In genomic region chr11:69060448-69061254, GRCm38 (mm10) we compare ENCODE assay signal across 7 mouse cellular contexts. TPM values are rescaled to one million over a fixed set of nuclear protein-coding genes. Genes with fewer than 3 reads are reported as not detected.
DNase-seq lines count a peak whose midpoint lies in the region; ATAC-seq and TF ChIP-seq lines count a peak whose summit lies in the region.

No protein-coding gene starts in this region.

- TF ChIP-seq CTCF in hindbrain, postnatal 0 days (IDR thresholded peaks at IDR 0.05; ENCODE audit: low read depth): no peak

- peak overlapping the region; percentile 70 for H3K4me2 ChIP-seq in embryonic facial prominence, embryonic 15.5 days (replicated peaks)
- H3K4me2 ChIP-seq in hindbrain, postnatal 0 days (ENCODE audit: low read depth, low read length): peak overlapping the region; percentile 89
- peak overlapping the region; percentile 83 for H3K4me2 ChIP-seq in lung, embryonic 16.5 days (ENCODE audit: low read depth, low read length)
- peak overlapping the region; percentile 94 for H3K4me2 ChIP-seq in stomach, embryonic 14.5 days (replicated peaks; ENCODE audit: low read depth, low read length)

- no peaks in the 10 kb centered on the region for H3K27me3 ChIP-seq in embryonic facial prominence, embryonic 15.5 days
- H3K27me3 ChIP-seq in hindbrain, postnatal 0 days (ENCODE audit: insufficient read depth, low read length): no peaks in the 10 kb centered on the region
- no peaks in the 10 kb centered on the region for H3K27me3 ChIP-seq in lung, embryonic 16.5 days (ENCODE audit: control insufficient read depth, insufficient read depth, low read depth, low read length)
- no peaks in the 10 kb centered on the region for H3K27me3 ChIP-seq in stomach, embryonic 14.5 days (ENCODE audit: control insufficient read depth, insufficient read depth, low read length)

- no peak for ATAC-seq in embryonic facial prominence, embryonic 15.5 days (ENCODE audit: insufficient number of reproducible peaks, low FRiP score, low TSS enrichment, low read depth)
- ATAC-seq in hindbrain, postnatal 0 days: no peak
- no peak for ATAC-seq in lung, embryonic 16.5 days (ENCODE audit: low read depth)
- no peak for ATAC-seq in stomach, embryonic 14.5 days (ENCODE audit: insufficient number of reproducible peaks, insufficient read depth, low FRiP score, low read depth)

- whole genome bisulfite sequencing in embryonic facial prominence, embryonic 15.5 days: 1% methylated on average over 40 of the region's 40 CpGs
- 2% methylated on average over 39 of the region's 40 CpGs for WGBS in hindbrain, postnatal 0 days
- 2% methylated on average over 40 of the region's 40 CpGs for WGBS in lung, embryonic 16.5 days
- WGBS in stomach, embryonic 14.5 days: 1% methylated on average over 40 of the region's 40 CpGs

- H3K27ac ChIP-seq in embryonic facial prominence, embryonic 15.5 days (replicated peaks): peak overlapping the region; percentile 92
- H3K27ac ChIP-seq in hindbrain, postnatal 0 days: peak overlapping the region; percentile 89
- H3K27ac ChIP-seq in lung, embryonic 16.5 days (ENCODE audit: low read length): peak overlapping the region; percentile 95
- H3K27ac ChIP-seq in stomach, embryonic 14.5 days (ENCODE audit: low read length): peak overlapping the region; percentile 83

- peaks cover 33% of the 10 kb centered on the region for H3K4me1 ChIP-seq in embryonic facial prominence, embryonic 15.5 days
- peaks cover 13% of the 10 kb centered on the region for H3K4me1 ChIP-seq in hindbrain, postnatal 0 days (ENCODE audit: insufficient read depth, low read length)
- peaks cover 22% of the 10 kb centered on the region for H3K4me1 ChIP-seq in lung, embryonic 16.5 days (replicated peaks; ENCODE audit: control insufficient read depth, insufficient read depth, low read length)
- H3K4me1 ChIP-seq in stomach, embryonic 14.5 days (ENCODE audit: control insufficient read depth, insufficient read depth, low read length): peaks cover 15% of the 10 kb centered on the region

- peak; percentile 36 for DNase-seq in right cerebral cortex, adult 18-20 months
- DNase-seq in right cerebral cortex, postnatal 36 days (ENCODE audit: low spot score in 2 of 2): no peak
- peak; percentile 62 for DNase-seq in adrenal gland, postnatal 14 days
- peak; percentile 25 for DNase-seq in hindbrain, postnatal 0 days (ENCODE audit: low spot score)

- no peaks in the 10 kb centered on the region for H3K36me3 ChIP-seq in embryonic facial prominence, embryonic 15.5 days
- no peaks in the 10 kb centered on the region for H3K36me3 ChIP-seq in hindbrain, postnatal 0 days (ENCODE audit: insufficient read depth, low read length)
- no peaks in the 10 kb centered on the region for H3K36me3 ChIP-seq in lung, embryonic 16.5 days (ENCODE audit: control insufficient read depth, insufficient read depth, low read length)
- H3K36me3 ChIP-seq in stomach, embryonic 14.5 days (ENCODE audit: control insufficient read depth, insufficient read depth, low read length): no peaks in the 10 kb centered on the region

- H3K4me3 ChIP-seq in embryonic facial prominence, embryonic 15.5 days (replicated peaks): peak overlapping the region; percentile 96
- H3K4me3 ChIP-seq in hindbrain, postnatal 0 days (ENCODE audit: low read length): peak overlapping the region; percentile 53
- H3K4me3 ChIP-seq in lung, embryonic 16.5 days (ENCODE audit: low read length): peak overlapping the region; percentile 78
- peak overlapping the region; percentile 88 for H3K4me3 ChIP-seq in stomach, embryonic 14.5 days (ENCODE audit: low read depth, low read length)

- H3K9ac ChIP-seq in embryonic facial prominence, embryonic 15.5 days: peak overlapping the region; percentile 90
- H3K9ac ChIP-seq in hindbrain, postnatal 0 days (replicated peaks; ENCODE audit: low read length): peak overlapping the region; percentile 69
- peak overlapping the region; percentile 86 for H3K9ac ChIP-seq in lung, embryonic 16.5 days (ENCODE audit: low read length)
- H3K9ac ChIP-seq in stomach, embryonic 14.5 days (replicated peaks; ENCODE audit: low read depth, low read length): peak overlapping the region; percentile 77

- no peaks in the 10 kb centered on the region for H3K9me3 ChIP-seq in embryonic facial prominence, embryonic 15.5 days (replicated peaks)
- H3K9me3 ChIP-seq in hindbrain, postnatal 0 days (ENCODE audit: low read length): no peaks in the 10 kb centered on the region
- no peaks in the 10 kb centered on the region for H3K9me3 ChIP-seq in lung, embryonic 16.5 days (ENCODE audit: control insufficient read depth, low read length)
- H3K9me3 ChIP-seq in stomach, embryonic 14.5 days (ENCODE audit: control insufficient read depth, low read depth, low read length): no peaks in the 10 kb centered on the region

RNA-seq across cellular contexts. Expression of gene Borcs6, which starts 1.1 kb away (rescaled TPM):
- 19.2 and 20.6 TPM in 2 replicates for total RNA-seq in adrenal gland, postnatal 14 days (2021)
- 14.9 and 15.7 TPM in 2 replicates for polyA plus RNA-seq in embryonic facial prominence, embryonic 15.5 days (2015; fragmentation: Nextera tagmentation; extraction: Ambion mirVana)
- 25.4 and 40.8 TPM in 2 replicates for total RNA-seq in hindbrain, postnatal 0 days (2014; rRNA removed)
- polyA plus RNA-seq in hindbrain, postnatal 0 days (2015; fragmentation: Nextera tagmentation; extraction: Ambion mirVana): 21.3 and 21.9 TPM in 2 replicates
- 7.2 and 8.6 TPM in 2 replicates for polyA plus RNA-seq in lung, embryonic 16.5 days (2015; fragmentation: Nextera tagmentation; extraction: Ambion mirVana)
- polyA plus RNA-seq in stomach, embryonic 14.5 days (2014; fragmentation: Nextera tagmentation; extraction: Ambion mirVana): 9.2 and 11.0 TPM in 2 replicates

RNA-seq across cellular contexts. Expression of gene Tmem107, which starts 10.0 kb away (rescaled TPM):
- total RNA-seq in adrenal gland, postnatal 14 days (2021): 12.0 and 12.3 TPM in 2 replicates
- polyA plus RNA-seq in embryonic facial prominence, embryonic 15.5 days (2015; fragmentation: Nextera tagmentation; extraction: Ambion mirVana): 102 and 137 TPM in 2 replicates
- 68.9 and 135 TPM in 2 replicates for total RNA-seq in hindbrain, postnatal 0 days (2014; rRNA removed)
- 28.6 and 34.1 TPM in 2 replicates for polyA plus RNA-seq in hindbrain, postnatal 0 days (2015; fragmentation: Nextera tagmentation; extraction: Ambion mirVana)
- 101 and 104 TPM in 2 replicates for polyA plus RNA-seq in lung, embryonic 16.5 days (2015; fragmentation: Nextera tagmentation; extraction: Ambion mirVana)
- polyA plus RNA-seq in stomach, embryonic 14.5 days (2014; fragmentation: Nextera tagmentation; extraction: Ambion mirVana): 59.4 and 59.8 TPM in 2 replicates

RNA-seq across cellular contexts. Expression of gene Aurkb, which starts 15.2 kb away (rescaled TPM):
- 17.1 and 18.8 TPM in 2 replicates for total RNA-seq in adrenal gland, postnatal 14 days (2021)
- 122 and 123 TPM in 2 replicates for polyA plus RNA-seq in embryonic facial prominence, embryonic 15.5 days (2015; fragmentation: Nextera tagmentation; extraction: Ambion mirVana)
- total RNA-seq in hindbrain, postnatal 0 days (2014; rRNA removed): 15.9 and 21.6 TPM in 2 replicates
- 24.8 and 26.3 TPM in 2 replicates for polyA plus RNA-seq in hindbrain, postnatal 0 days (2015; fragmentation: Nextera tagmentation; extraction: Ambion mirVana)
- polyA plus RNA-seq in lung, embryonic 16.5 days (2015; fragmentation: Nextera tagmentation; extraction: Ambion mirVana): 183 and 189 TPM in 2 replicates
- polyA plus RNA-seq in stomach, embryonic 14.5 days (2014; fragmentation: Nextera tagmentation; extraction: Ambion mirVana): 147 and 153 TPM in 2 replicates

RNA-seq across cellular contexts. Expression of gene Vamp2, which starts 27.6 kb away (rescaled TPM):
- 111 and 139 TPM in 2 replicates for total RNA-seq in adrenal gland, postnatal 14 days (2021)
- polyA plus RNA-seq in embryonic facial prominence, embryonic 15.5 days (2015; fragmentation: Nextera tagmentation; extraction: Ambion mirVana): 111 and 149 TPM in 2 replicates
- 146 and 148 TPM in 2 replicates for total RNA-seq in hindbrain, postnatal 0 days (2014; rRNA removed)
- 417 and 489 TPM in 2 replicates for polyA plus RNA-seq in hindbrain, postnatal 0 days (2015; fragmentation: Nextera tagmentation; extraction: Ambion mirVana)
- polyA plus RNA-seq in lung, embryonic 16.5 days (2015; fragmentation: Nextera tagmentation; extraction: Ambion mirVana): 80.6 and 85.2 TPM in 2 replicates
- polyA plus RNA-seq in stomach, embryonic 14.5 days (2014; fragmentation: Nextera tagmentation; extraction: Ambion mirVana): 104 and 107 TPM in 2 replicates

RNA-seq across cellular contexts. Expression of gene Per1, which starts 34.4 kb away (rescaled TPM):
- total RNA-seq in adrenal gland, postnatal 14 days (2021): 116 and 118 TPM in 2 replicates
- 29.6 and 34.4 TPM in 2 replicates for polyA plus RNA-seq in embryonic facial prominence, embryonic 15.5 days (2015; fragmentation: Nextera tagmentation; extraction: Ambion mirVana)
- 24.4 and 27.1 TPM in 2 replicates for total RNA-seq in hindbrain, postnatal 0 days (2014; rRNA removed)
- 11.9 and 15.9 TPM in 2 replicates for polyA plus RNA-seq in hindbrain, postnatal 0 days (2015; fragmentation: Nextera tagmentation; extraction: Ambion mirVana)
- 31.1 and 32.4 TPM in 2 replicates for polyA plus RNA-seq in lung, embryonic 16.5 days (2015; fragmentation: Nextera tagmentation; extraction: Ambion mirVana)
- polyA plus RNA-seq in stomach, embryonic 14.5 days (2014; fragmentation: Nextera tagmentation; extraction: Ambion mirVana): 10.5 and 15.1 TPM in 2 replicates

Comparison
In these comparisons a context has a peak if more than half of its experiments do, and no peak if none do; other contexts are left out.
1. DNase-seq: peak in right cerebral cortex, adult 18-20 months (single experiment), adrenal gland, postnatal 14 days (single experiment) and hindbrain, postnatal 0 days (single experiment); none in right cerebral cortex, postnatal 36 days (0 of 2).
2. Peak in every context shown above with its lines, with median percentiles within 50 percentile points of each other: H3K27ac ChIP-seq, H3K4me2 ChIP-seq, H3K4me3 ChIP-seq and H3K9ac ChIP-seq.